Mouse (Mus musculus) ovary, postnatal 36 days (tissue): ENCODE measurements around the gene Rgs9.

Experiments used
- DNase-seq: peaks from one replicate; pipeline ENCODE4 v3.0.0; 2022; ENCODE audit warnings: low spot score, mixed read lengths

Rgs9 gene

DNA sequence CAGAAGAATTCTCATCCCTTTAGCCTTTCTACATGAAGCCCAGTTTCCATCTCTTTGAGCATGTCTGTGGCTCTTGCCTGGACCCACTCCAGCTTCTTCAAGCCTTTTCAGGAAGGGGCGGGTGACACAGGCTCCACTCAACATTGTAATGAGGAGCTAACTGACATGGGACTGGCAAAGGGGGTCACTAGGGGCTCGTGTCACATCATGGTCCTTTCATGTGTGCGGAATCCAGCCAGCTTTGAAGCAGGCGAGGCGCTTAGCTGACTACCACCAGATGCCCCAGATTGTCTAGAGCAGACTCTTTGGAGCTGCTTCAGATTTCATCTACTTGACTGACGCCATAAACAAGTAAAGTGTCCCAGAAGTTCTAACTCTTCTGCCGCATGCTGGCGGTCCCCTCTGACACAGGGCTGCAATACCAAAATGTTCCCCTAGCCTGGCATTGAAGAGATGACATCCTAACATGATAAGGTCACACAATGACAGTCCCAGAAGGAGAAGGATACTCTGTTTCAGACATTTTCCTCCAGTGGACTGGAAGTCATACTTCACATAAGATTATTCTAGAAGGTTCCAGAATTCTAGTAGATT, 122.5 kb downstream of the Rgs9 start:
- DNase-seq = no peak
